Mouse (Mus musculus) bone marrow, adult 2 months (tissue): ENCODE measurements around the gene Poc1a. TPM values are rescaled to one million over a fixed set of nuclear protein-coding genes. Genes with fewer than 3 reads are reported as not detected.
A peak's percentile ranks its signal among the peaks of the same experiment; 100 is the strongest.

Source experiments
- H3K27ac ChIP-seq: fragments of 200-500 bp; 2 replicates; pipeline ENCODE4 v1.5.1; 2012; ENCODE audit warnings: low read depth, mild to moderate bottlenecking, control low read depth, inconsistent platforms, low read length; ENCODE audit not compliant: control insufficient read depth, poor library complexity, insufficient read depth
- H3K4me1 ChIP-seq: fragments of 200-500 bp; 2 replicates; pipeline ENCODE4 v1.6.1; 2011; ENCODE audit warnings: low read length; ENCODE audit not compliant: control insufficient read depth, insufficient read depth
- H3K4me3 ChIP-seq: fragments of 200-500 bp; replicated peaks from 2 replicates; pipeline ENCODE3; 2011; ENCODE audit warnings: mild to moderate bottlenecking, low read depth, low read length, control low read depth; ENCODE audit not compliant: control insufficient read depth
- CTCF ChIP-seq: fragments of 200-500 bp; IDR thresholded peaks from 2 replicates; pipeline ENCODE4 v1.5.1; 2011; ENCODE audit warnings: low read length, control low read depth; ENCODE audit not compliant: control insufficient read depth, insufficient read depth
- POLR2A ChIP-seq: fragments of 200-500 bp; IDR thresholded peaks from 2 replicates; pipeline ENCODE4 v1.6.1; 2011; ENCODE audit warnings: low read depth, mild to moderate bottlenecking, control low read depth, low read length, borderline replicate concordance; ENCODE audit not compliant: control insufficient read depth
- WGBS: fragments of 180-500 bp; shearing (Covaris S2); methylation state at CpG from one replicate; pipeline ENCODE4 v1.1.7; 2018; 5-methylcytosine and 5-hydroxymethylcytosine counted together
- polyA plus RNA-seq: library from polyadenylated mRNA; stranded (reverse); fragments of >200 nt; gene quantifications from 2 replicates; pipeline ENCODE4 v1.2.4, GENCODE M21; 2011; ENCODE audit warnings: low replicate concordance; ENCODE audit not compliant: missing spikeins, insufficient read depth, insufficient read length

The Poc1a gene
- polyA plus RNA-seq, 1 experiment, result 46.9 TPM

DNA sequence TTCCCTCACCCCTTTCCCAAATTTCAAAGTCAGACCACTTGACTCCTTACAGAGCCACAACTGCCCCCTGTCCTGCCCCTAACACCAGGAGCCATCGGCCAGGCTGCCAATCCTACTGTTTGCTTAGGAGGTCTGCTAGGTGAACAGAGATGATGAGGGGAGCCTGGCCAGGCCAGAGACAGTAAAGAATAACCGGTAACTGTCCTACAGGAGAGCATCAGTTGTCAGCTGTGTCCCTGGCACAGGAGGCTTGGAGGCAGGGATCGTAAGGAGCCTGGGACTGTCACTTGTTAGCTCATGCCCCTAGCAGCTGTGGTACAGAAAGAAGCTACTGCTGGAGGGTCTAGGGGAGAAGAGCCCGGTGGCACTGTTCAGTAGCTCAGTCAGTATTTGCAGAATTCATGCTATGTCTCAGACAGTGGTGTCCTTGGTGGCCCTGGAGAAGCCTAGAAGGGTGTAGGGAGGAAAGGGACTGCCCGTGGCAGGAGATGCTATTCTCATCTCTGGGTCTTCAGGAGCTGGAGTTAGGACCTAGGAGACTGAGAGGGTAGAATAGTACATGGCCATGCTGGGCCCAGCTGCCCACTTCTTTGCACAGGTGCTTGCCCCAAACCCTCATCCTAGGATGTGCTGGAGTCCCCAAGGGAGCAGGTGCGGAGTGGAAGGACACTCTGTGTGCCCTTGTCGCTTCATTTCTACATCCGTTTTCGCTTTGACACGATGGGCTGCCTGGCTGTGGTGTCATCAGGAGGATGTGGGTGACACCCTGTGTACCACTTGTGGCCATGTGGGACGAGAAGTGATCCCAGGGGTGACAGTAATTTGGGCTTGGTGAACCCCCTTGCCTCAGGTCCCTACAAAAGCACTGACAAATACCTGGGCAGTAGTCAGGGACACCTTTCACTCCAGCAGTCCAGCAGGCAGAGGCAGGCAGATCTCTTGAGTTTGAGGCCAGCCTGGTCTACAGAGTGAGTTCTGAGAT, 91.9 kb downstream of the Poc1a start:
- TF ChIP-seq POLR2A, result no peak
- TF ChIP-seq CTCF, result no peak
- peak overlapping the region; percentile 53 for H3K4me3 ChIP-seq
- peak overlapping the region; percentile 92 for H3K27ac ChIP-seq
- 56% methylated on average over 11 of the region's 11 CpGs for WGBS
- H3K4me1 ChIP-seq, result peaks cover 13% of the 10 kb centered on the region; the same call in 1 of the 2 replicates

DNA sequence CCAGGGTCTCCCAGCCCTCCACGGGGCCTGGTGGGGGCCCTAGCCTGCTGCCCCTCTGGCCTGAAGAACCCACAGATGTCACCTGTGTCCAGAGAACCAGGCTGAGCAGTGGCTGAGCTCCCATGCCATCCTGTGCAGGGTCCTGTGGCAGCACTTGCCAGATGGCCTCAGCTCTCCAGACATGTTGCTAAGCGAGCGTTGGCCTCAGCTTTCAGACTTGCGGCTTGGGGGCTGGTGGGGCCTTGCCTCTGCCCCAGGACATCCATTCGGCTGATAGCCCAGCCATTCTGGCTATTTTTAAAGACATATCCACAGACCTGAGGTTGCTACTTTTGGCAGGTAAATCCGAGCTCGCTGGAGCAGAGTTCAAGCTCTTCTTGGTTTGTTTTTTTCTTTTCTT, 93.1 kb downstream of the Poc1a start:
- Histone ChIP-seq H3K27ac (no peak overlapping the region), H3K4me1 (peaks cover 13% of the 10 kb centered on the region; the same call in 1 of the 2 replicates), H3K4me3 (no peak overlapping the region)
- WGBS, result 90% methylated on average over 7 of the region's 7 CpGs
- TF ChIP-seq CTCF, result no peak
- no peak for TF ChIP-seq POLR2A

GRCm38 (mm10) chr9:106377247-106377646, 96.4 kb downstream of the Poc1a start:
- TF ChIP-seq CTCF, result no peak
- TF ChIP-seq POLR2A, result no peak
- H3K27ac ChIP-seq, result no peak overlapping the region
- WGBS, result 71% methylated on average over 8 of the region's 8 CpGs
- peaks cover 5% of the 10 kb centered on the region; the same call in 1 of the 2 replicates for H3K4me1 ChIP-seq
- H3K4me3 ChIP-seq, result no peak overlapping the region

DNA sequence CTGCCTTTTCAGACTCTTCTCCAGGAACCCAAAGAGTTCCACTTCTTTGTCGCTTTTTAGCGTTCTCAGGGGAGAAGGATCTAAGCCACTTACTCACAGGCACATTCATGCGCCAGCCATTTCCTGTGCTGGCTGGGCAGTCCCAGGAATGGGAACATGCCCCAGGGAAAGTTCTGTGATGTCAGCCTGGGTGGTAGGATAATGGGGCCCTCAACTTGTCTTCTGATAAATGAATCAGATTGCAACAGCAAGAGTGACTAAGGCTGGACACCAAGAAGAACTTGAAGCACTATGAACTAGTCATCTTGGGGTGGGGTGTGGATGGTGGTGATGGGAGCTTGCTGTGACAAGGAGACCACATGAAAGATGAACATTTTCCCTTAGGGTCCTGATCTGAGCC, 97.2 kb downstream of the Poc1a start:
- WGBS, result 81% methylated on average over 3 of the region's 3 CpGs
- no peak overlapping the region for H3K4me3 ChIP-seq
- H3K27ac ChIP-seq, result no peak overlapping the region
- no peaks in the 10 kb centered on the region for H3K4me1 ChIP-seq
- TF ChIP-seq CTCF (no peak), POLR2A (no peak)

GRCm38 (mm10) chr9:106378753-106379152, 97.9 kb downstream of the Poc1a start:
- TF ChIP-seq CTCF, result no peak
- TF ChIP-seq POLR2A, result no peak
- WGBS, result 84% methylated on average over 9 of the region's 9 CpGs
- no peaks in the 10 kb centered on the region for H3K4me1 ChIP-seq
- H3K4me3 ChIP-seq, result no peak overlapping the region
- H3K27ac ChIP-seq, result no peak overlapping the region

DNA sequence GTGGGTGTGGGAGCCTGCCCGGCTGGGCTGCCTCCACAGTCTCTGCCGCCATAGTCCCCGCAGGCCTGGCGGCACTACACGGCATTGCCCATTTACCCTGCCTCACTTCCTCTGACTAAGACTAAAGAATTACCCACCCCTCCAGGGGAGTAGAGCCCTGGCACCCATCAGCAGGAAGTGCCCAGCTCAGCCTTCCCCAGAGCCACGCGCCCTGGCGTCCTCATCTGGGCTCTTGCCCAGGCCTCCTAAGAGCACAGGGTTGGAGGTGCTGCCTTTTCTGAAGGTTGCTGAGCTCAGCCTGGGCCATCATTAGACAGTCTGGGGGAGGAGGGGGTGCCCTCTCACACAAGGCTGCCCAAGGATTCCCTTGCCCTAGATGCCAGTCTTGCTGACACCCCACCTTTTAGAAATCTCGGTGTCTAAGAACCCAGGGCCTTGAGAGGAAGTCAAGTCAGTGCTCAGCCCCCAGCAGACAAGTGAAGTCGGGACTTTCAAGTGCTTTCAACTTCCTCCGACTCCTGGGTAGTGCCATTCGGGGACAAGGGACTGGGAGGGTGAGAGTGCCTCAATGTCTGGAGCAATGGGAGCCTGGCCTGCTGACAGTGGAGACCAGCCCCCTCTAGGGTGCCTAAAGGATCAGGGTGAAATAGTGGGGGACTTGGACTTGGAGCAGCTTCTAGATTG, 105.5 kb downstream of the Poc1a start:
- Histone ChIP-seq H3K27ac (peak overlapping the region; percentile 26; the same call in 1 of the 2 replicates), H3K4me1 (no peaks in the 10 kb centered on the region; the same call in 1 of the 2 replicates), H3K4me3 (no peak overlapping the region)
- TF ChIP-seq CTCF (no peak), POLR2A (no peak)
- 22% methylated on average over 12 of the region's 12 CpGs for WGBS

- Histone ChIP-seq H3K4me1 (peaks cover 4% of the 10 kb centered on the region), H3K4me3 (no peak overlapping the region), H3K27ac (no peak overlapping the region)
- 83% methylated on average over 11 of the region's 11 CpGs for WGBS
- TF ChIP-seq CTCF (no peak), POLR2A (no peak)
These were observed 112.1 kb downstream of the Poc1a start for GRCm38 (mm10) chr9:106392828-106393527.
